Mouse (Mus musculus) heart, embryonic 11.5 days (tissue): ENCODE measurements around the gene 4930486L24Rik. TPM values are rescaled to one million over a fixed set of nuclear protein-coding genes. Genes with fewer than 3 reads are reported as not detected.
A peak's percentile ranks its signal among the peaks of the same experiment; 100 is the strongest.
"Not testable (repeated sequence)": the region's sequence is repeated elsewhere in the genome, so short reads cannot be mapped to it uniquely, and the experiment has no call there.

ENCODE experiments used
- ATAC-seq: fragments of 200-750 bp; cut with Nextera tagmentation; replicated peaks from 2 replicates; pipeline ENCODE4 v1.8.0; 2017; ENCODE audit warnings: moderate library complexity; ENCODE audit not compliant: insufficient number of reproducible peaks, low FRiP score, low TSS enrichment
- H3K27ac ChIP-seq: fragments of 300-500 bp; sonication (generic); 2 replicates; pipeline ENCODE4 v1.5.1; 2014; ENCODE audit warnings: mild to moderate bottlenecking, low read depth, low read length
- H3K27me3 ChIP-seq: fragments of 300-500 bp; sonication (generic); 2 replicates; pipeline ENCODE4 v1.6.1; 2014; ENCODE audit warnings: mild to moderate bottlenecking, low read length, mixed read lengths; ENCODE audit not compliant: control insufficient read depth, insufficient read depth
- H3K36me3 ChIP-seq: fragments of 300-500 bp; sonication (generic); 2 replicates; pipeline ENCODE4 v1.6.1; 2014; ENCODE audit warnings: mild to moderate bottlenecking, low read length, moderate library complexity, mixed read lengths; ENCODE audit not compliant: control insufficient read depth, insufficient read depth
- H3K4me1 ChIP-seq: fragments of 300-500 bp; sonication (generic); 2 replicates; pipeline ENCODE4 v1.6.1; 2014; ENCODE audit warnings: low read length; ENCODE audit not compliant: control insufficient read depth, insufficient read depth
- H3K4me2 ChIP-seq: fragments of 300-500 bp; sonication (generic); 2 replicates; pipeline ENCODE4 v1.6.1; 2014; ENCODE audit warnings: mild to moderate bottlenecking, moderate library complexity
- H3K4me3 ChIP-seq: fragments of 300-500 bp; sonication (generic); 2 replicates; pipeline ENCODE4 v1.5.1; 2014; ENCODE audit warnings: low read depth, low read length
- H3K9ac ChIP-seq: fragments of 300-500 bp; sonication (generic); 2 replicates; pipeline ENCODE4 v1.6.1; 2014; ENCODE audit warnings: mild to moderate bottlenecking, low read depth, low read length, moderate library complexity
- H3K9me3 ChIP-seq: fragments of 300-500 bp; sonication (generic); replicated peaks from 2 replicates; pipeline ENCODE4 v1.6.1; 2016; ENCODE audit warnings: low read length; ENCODE audit not compliant: control insufficient read depth
- WGBS: fragments of 180-500 bp; shearing (Covaris S2); extraction: QIAGEN DNeasy Blood & Tissue Kit; methylation state at CpG from one replicate; pipeline ENCODE4 v1.1.7; 2014; ENCODE audit not compliant: insufficient replicate concordance; 5-methylcytosine and 5-hydroxymethylcytosine counted together
- polyA plus RNA-seq: library from polyadenylated mRNA; unstranded; fragments of >200 nt; fragmentation: Nextera tagmentation; extraction: Ambion mirVana; gene quantifications from 2 replicates; pipeline ENCODE4 v1.2.1, GENCODE M21; 2014

Gene 4930486L24Rik
- not detected in 2 replicates for polyA plus RNA-seq

DNA sequence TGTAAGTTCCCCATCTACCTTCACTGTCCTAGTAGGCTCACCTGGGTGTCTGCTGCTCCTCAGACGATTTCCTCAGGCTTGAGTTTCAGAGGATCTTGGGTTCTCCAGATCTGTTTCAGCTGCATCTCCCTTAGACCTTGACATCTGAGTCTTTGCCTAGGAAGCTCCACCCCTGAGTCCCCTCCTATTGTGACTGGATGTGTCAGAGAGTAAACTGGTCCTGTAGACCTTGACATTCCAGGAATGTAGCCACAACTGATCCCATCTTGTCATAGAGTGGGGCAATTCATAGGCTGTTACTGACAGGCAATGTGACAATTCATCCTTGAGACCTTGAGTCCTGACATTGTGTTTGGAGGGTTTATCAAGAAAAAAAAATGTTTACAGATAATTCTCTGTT lies at the start of gene 4930486L24Rik:
Gene 4930486L24Rik, minus strand, starts transcription at position 195 of the 400 bp plus-strand sequence.
- Histone ChIP-seq H3K36me3 (no peaks in the 10 kb centered on the region), H3K9ac (no peak within 1 kb of the TSS), H3K4me1 (no peaks in the 10 kb centered on the region), H3K27me3 (no peaks in the 10 kb centered on the region), H3K27ac (no peak within 1 kb of the TSS), H3K9me3 (no peaks in the 10 kb centered on the region), H3K4me3 (no peak within 1 kb of the TSS), H3K4me2 (no peak within 1 kb of the TSS)
- ATAC-seq: no peak
- WGBS: 26% methylated on average over 1 of the region's 1 CpGs

DNA sequence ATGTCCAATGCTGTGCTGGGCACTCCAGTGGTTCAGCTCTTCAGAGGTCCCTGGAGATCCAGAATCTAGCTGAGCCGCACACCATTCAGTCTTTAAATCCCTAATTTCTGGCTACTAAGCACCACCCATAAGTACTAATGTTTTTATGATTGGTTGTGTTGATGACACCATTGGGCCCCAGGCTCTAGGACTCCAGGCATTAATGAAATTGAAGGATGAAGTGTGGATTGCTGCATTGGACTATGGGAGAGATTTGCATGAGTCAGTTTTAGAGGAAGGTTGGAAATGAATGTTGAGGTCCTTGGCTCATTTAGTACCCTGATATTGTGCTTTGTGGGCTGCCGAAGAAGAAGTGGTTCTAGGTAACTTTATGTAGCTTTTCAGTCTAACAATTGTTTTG lies 40.5 kb upstream of the 4930486L24Rik start, which contains the start of gene Tpbpb:
Gene Tpbpb, minus strand, starts transcription at position 101 of the 400 bp plus-strand sequence.
- H3K9ac ChIP-seq, H3K4me1 ChIP-seq, H3K4me2 ChIP-seq, H3K36me3 ChIP-seq, H3K27ac ChIP-seq, H3K9me3 ChIP-seq, H3K27me3 ChIP-seq, ATAC-seq, H3K4me3 ChIP-seq: not testable (repeated sequence)
- 77% methylated on average over 2 of the region's 2 CpGs for WGBS

DNA sequence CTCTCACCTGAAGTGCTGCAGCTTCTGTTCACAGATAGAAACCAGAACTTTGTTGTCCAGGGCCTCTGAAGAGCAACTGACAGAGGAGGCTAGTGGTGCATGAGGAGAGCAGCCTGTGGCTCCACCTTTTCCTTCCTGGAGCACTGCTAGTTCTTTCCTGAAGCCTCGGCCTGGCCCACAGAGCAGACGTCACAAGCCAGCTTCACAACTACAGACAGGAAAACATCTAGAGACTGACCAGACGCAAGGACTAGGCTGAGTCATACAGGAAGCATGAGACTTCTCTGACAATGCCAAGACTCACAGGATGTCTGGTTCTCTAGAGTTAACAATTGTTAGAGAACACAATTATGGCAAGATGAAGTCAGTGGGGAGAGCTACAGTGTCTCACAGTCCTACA lies 33.1 kb upstream of the 4930486L24Rik start, which contains the start of gene Ctla2b:
Gene Ctla2b, minus strand, starts transcription at position 120 of the 400 bp plus-strand sequence.
- no peaks in the 10 kb centered on the region for H3K36me3 ChIP-seq
- no peaks in the 10 kb centered on the region for H3K4me1 ChIP-seq
- no peaks in the 10 kb centered on the region; the same call in 1 of the 2 replicates for H3K9me3 ChIP-seq
- H3K4me3 ChIP-seq: no peak within 1 kb of the TSS
- peak; percentile 83 for ATAC-seq
- no peak within 1 kb of the TSS for H3K9ac ChIP-seq
- 41% methylated on average over 3 of the region's 3 CpGs for WGBS
- no peak within 1 kb of the TSS for H3K4me2 ChIP-seq
- H3K27me3 ChIP-seq: no peaks in the 10 kb centered on the region
- peak within 1 kb of the TSS; percentile 29 for H3K27ac ChIP-seq

DNA sequence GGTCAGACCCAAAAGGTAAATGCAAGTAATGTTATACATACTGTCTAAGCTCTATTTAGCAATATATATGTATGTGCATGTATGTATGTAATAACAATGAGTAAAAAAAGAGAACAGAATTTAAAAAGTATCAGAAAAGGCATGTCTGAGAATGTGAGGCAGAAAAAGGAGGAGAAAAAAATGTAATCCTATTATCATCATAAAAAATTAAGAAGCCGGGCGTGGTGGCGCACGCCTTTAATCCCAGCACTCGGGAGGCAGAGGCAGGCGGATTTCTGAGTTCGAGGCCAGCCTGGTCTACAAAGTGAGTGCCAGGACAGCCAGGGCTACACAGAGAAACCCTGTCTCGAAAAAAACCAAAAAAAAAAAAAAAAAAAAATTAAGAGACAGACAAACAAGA lies 32.5 kb upstream of the 4930486L24Rik start, which contains the start of gene Gm49392:
Gene Gm49392, minus strand, starts transcription at position 101 of the 400 bp plus-strand sequence.
- 97% methylated on average over 4 of the region's 8 CpGs for WGBS
- not testable (repeated sequence) for H3K36me3 ChIP-seq

DNA sequence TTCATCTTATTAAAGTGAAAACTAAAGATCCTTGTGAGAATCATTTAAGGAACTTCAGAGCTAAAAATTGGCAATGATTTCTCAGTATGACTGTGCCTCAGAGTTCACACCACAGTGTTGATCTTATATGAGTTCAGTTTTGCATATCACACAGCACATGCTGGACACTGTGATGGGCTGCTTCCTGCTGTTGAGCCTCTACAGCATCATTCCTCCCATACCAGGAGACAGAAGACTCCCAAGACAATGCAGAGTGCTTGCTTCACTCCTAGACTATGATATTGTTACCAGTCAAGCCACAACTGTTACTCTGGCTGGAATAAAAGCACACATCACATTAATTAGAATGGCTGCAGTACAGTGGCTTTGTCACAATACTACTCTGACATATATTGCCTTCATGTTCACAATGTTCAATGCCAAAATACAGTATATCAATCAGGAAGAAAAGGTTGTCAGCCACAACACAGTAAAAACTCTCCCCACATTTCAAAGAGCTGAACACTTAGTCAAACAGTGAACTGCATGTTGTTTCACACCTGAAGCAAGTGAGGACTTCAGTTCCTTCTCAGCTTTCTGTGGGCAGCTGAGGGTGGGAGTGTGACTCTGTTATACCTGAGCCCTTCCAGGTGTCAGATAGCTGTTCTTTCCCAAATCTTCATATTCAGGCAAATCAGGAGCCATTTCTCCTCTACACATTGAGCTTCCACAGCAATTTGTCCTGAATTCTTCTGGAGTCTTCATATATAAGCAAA lies 31.3 kb upstream of the 4930486L24Rik start:
- no peaks in the 10 kb centered on the region for H3K4me1 ChIP-seq

More for the DNA sequence above, 32.5 kb upstream of the 4930486L24Rik start, which contains the start of gene Gm49392:
- not testable (repeated sequence) for H3K4me1 ChIP-seq, ATAC-seq, H3K4me2 ChIP-seq, H3K4me3 ChIP-seq, H3K27me3 ChIP-seq, H3K9me3 ChIP-seq, H3K9ac ChIP-seq
- peak within 1 kb of the TSS; percentile 29 for H3K27ac ChIP-seq

DNA sequence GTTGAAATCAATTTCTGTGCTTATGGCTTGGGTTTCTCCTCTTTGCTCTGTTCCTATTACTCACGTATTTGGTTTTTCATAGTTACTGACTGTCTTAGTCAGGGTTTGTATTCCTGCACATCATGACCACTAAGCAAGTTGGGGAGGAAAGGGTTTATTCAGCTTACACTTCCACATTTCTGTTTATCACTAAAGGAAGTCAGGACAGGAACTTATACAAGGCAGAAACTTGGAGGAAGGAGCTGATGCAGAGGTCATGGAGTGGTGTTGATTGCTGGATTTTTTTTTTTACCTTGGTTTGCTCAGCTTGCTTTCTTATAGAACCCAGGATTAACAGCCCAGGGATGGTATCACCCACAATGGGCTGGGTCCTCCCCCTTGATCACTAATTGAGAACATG lies 28.0 kb upstream of the 4930486L24Rik start:
- H3K4me2 ChIP-seq: no peak overlapping the region
- 62% methylated on average over 1 of the region's 1 CpGs for WGBS
- no peaks in the 10 kb centered on the region; the same call in 1 of the 2 replicates for H3K9me3 ChIP-seq
- H3K4me3 ChIP-seq: no peak overlapping the region
- H3K27ac ChIP-seq: no peak overlapping the region
- ATAC-seq: no peak
- no peaks in the 10 kb centered on the region for H3K4me1 ChIP-seq
- no peaks in the 10 kb centered on the region for H3K36me3 ChIP-seq
- H3K27me3 ChIP-seq: no peaks in the 10 kb centered on the region
- H3K9ac ChIP-seq: no peak overlapping the region

More for the DNA sequence above, 31.3 kb upstream of the 4930486L24Rik start:
- H3K27me3 ChIP-seq: no peaks in the 10 kb centered on the region
- no peak overlapping the region for H3K27ac ChIP-seq
- H3K9ac ChIP-seq: no peak overlapping the region
- no peak overlapping the region for H3K4me2 ChIP-seq
- H3K36me3 ChIP-seq: no peaks in the 10 kb centered on the region
- ATAC-seq: no peak
- no peak overlapping the region for H3K4me3 ChIP-seq
- no peaks in the 10 kb centered on the region; the same call in 1 of the 2 replicates for H3K9me3 ChIP-seq

DNA sequence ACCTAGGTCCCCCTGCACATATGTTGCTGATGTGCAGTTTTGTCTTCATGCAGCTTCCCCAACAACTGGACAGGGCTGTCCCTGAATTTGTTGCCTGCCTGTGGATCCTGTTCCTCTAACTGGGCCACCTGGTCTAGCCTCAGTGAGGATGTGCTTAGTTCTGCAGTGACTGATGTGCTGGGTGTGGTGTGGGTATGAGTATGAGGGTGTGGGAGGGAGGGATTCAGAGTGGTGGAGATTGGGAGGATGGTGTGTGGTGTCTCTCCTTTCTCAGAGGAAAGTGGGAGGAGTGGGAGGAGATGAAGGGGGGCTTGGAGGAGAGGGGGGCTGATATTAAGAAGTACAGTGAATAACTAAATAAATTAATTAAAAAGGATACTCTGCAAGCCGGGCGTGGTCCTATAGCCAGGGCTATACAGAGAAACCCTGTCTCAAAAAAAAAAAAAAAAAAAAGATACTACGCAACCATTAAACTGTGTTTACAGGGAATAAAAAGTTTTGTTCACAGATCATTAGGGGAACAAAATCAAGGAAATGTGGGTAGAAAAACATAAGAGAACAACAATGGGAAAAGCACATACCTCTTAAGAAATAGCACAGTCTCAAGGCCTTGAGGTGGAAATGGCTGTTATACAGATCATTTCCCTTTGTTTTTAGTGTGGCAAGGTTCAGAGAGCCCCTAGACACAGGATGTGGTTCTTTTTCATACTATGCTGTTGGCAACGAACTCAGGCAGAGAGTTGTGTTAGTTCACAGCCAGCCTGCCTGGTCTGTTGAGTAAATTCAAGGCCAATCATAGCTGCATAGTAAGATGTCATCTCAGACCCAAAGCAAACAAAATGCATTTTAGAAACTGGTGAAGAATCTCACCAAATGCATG lies 15.8 kb downstream of the 4930486L24Rik start:
- H3K9ac ChIP-seq: no peak overlapping the region
- H3K4me2 ChIP-seq: no peak overlapping the region
- 76% methylated on average over 4 of the region's 4 CpGs for WGBS
- H3K4me1 ChIP-seq: no peaks in the 10 kb centered on the region
- no peak for ATAC-seq
- H3K27me3 ChIP-seq: no peaks in the 10 kb centered on the region
- H3K9me3 ChIP-seq: no peaks in the 10 kb centered on the region
- no peaks in the 10 kb centered on the region for H3K36me3 ChIP-seq
- no peak overlapping the region for H3K27ac ChIP-seq
- no peak overlapping the region for H3K4me3 ChIP-seq

DNA sequence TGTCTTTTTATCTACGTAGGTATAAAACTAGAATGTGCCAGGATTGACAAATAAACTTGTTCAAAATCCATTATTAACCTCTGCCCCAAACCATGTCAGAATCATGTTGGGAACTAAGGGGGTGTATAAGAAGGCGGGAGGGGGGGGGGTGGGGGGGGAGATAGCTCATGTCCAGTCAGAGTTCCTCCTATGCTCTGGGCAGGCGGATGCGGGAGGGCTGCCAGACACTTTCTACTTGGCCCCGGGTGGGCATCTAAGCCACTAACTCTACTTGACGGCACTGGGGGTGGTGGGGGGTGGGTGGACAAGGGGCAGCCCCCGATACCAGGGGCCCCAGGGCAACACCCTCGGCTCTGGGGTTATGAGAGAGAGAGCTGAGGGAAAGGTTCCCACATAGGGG lies 21.1 kb downstream of the 4930486L24Rik start:
- Histone ChIP-seq H3K27me3 (no peaks in the 10 kb centered on the region), H3K4me2 (no peak overlapping the region), H3K9ac (no peak overlapping the region), H3K9me3 (no peaks in the 10 kb centered on the region), H3K4me1 (no peaks in the 10 kb centered on the region), H3K27ac (no peak overlapping the region), H3K4me3 (no peak overlapping the region), H3K36me3 (no peaks in the 10 kb centered on the region)
- ATAC-seq: no peak
- WGBS: 73% methylated on average over 8 of the region's 8 CpGs
